Mouse (Mus musculus) A20 (cell line): ENCODE data around the gene Mlycd.
"Not testable (repeated sequence)": the region's sequence is repeated elsewhere in the genome, so short reads cannot be mapped to it uniquely, and the experiment has no call there.

Experiments used
- DNase-seq: peaks from one replicate; pipeline ENCODE4 v3.0.0-alpha.2; 2011; ENCODE audit warnings: low read depth, low spot score

Gene Mlycd

GRCm38 (mm10) chr8:119394524-119395026, at the start of gene Mlycd:
TSS of gene Mlycd (plus strand) at chr8:119394878.
- DNase-seq: peak; percentile 96

- DNase-seq: peak; percentile 78
These were observed 49.5 kb upstream of the Mlycd start for GRCm38 (mm10) chr8:119345029-119345682.

GRCm38 (mm10) chr8:119345683-119346075, 49.0 kb upstream of the Mlycd start:
- peak; percentile 83 for DNase-seq

GRCm38 (mm10) chr8:119351647-119352046, 43.0 kb upstream of the Mlycd start:
- no peak for DNase-seq

- no peak for DNase-seq
These were observed 41.6 kb upstream of the Mlycd start for GRCm38 (mm10) chr8:119352977-119353658.

GRCm38 (mm10) chr8:119353659-119354023, 41.0 kb upstream of the Mlycd start:
- no peak for DNase-seq

- DNase-seq: peak; percentile 60
These were observed 38.0 kb upstream of the Mlycd start for GRCm38 (mm10) chr8:119356631-119357030.

GRCm38 (mm10) chr8:119358175-119358574, 36.5 kb upstream of the Mlycd start:
- DNase-seq: no peak

GRCm38 (mm10) chr8:119358836-119359235, 35.8 kb upstream of the Mlycd start:
- peak; percentile 76 for DNase-seq

- DNase-seq: peak; percentile 36
These were observed 33.9 kb upstream of the Mlycd start for GRCm38 (mm10) chr8:119360686-119361295.

GRCm38 (mm10) chr8:119374716-119375115, 20.0 kb upstream of the Mlycd start:
- not testable (repeated sequence) for DNase-seq

- DNase-seq: no peak
These were observed 16.2 kb upstream of the Mlycd start for GRCm38 (mm10) chr8:119378476-119378875.

GRCm38 (mm10) chr8:119380619-119381018, 14.1 kb upstream of the Mlycd start:
- peak; percentile 78 for DNase-seq

GRCm38 (mm10) chr8:119384478-119384877, 10.2 kb upstream of the Mlycd start:
- DNase-seq: peak; percentile 77

- DNase-seq: no peak
These were observed 8.8 kb upstream of the Mlycd start for GRCm38 (mm10) chr8:119385854-119386253.

- no peak for DNase-seq
These were observed 7.7 kb upstream of the Mlycd start for GRCm38 (mm10) chr8:119386988-119387387.

GRCm38 (mm10) chr8:119394097-119394496, 581 bp upstream of the Mlycd start:
- DNase-seq: no peak

GRCm38 (mm10) chr8:119395072-119395950, 633 bp downstream of the Mlycd start:
- peak; percentile 69 for DNase-seq

GRCm38 (mm10) chr8:119398558-119398957, 3.9 kb downstream of the Mlycd start:
- no peak for DNase-seq

- DNase-seq: no peak
These were observed 4.6 kb downstream of the Mlycd start for GRCm38 (mm10) chr8:119399255-119399654.

GRCm38 (mm10) chr8:119400122-119400671, 5.5 kb downstream of the Mlycd start:
- no peak for DNase-seq
